Mouse (Mus musculus) C2C12 (cell line): ENCODE measurements at regions not wholly inside any gene's neighbourhood (a gene's known extent, or its start where the extent isn't known, plus 50 kb on each side); places are given as distances from the start of the nearest gene placed in this dataset.

Experiments used
- CEBPB ChIP-seq: IDR thresholded peaks from one replicate; pipeline ENCODE4 v1.6.1; 2011; ENCODE audit warnings: low read depth, mild to moderate bottlenecking, control low read depth, moderate library complexity
- CTCF ChIP-seq: IDR thresholded peaks from one replicate; pipeline ENCODE4 v1.5.1; 2011; ENCODE audit not compliant: control insufficient read depth, insufficient read depth, insufficient read length
- FOSL1 ChIP-seq: IDR thresholded peaks from one replicate; pipeline ENCODE4 v1.8.0; 2011; ENCODE audit warnings: mild to moderate bottlenecking, low read length; ENCODE audit not compliant: poor library complexity, insufficient read depth, severe bottlenecking
- MAX ChIP-seq: IDR thresholded peaks from one replicate; pipeline ENCODE4 v1.6.1; 2011; ENCODE audit warnings: mild to moderate bottlenecking, control low read depth
- MYOD1 ChIP-seq: IDR thresholded peaks from one replicate; pipeline ENCODE4 v1.6.1; 2011; ENCODE audit warnings: low read depth; ENCODE audit not compliant: control insufficient read depth, insufficient read length
- MYOG ChIP-seq: IDR thresholded peaks from one replicate; pipeline ENCODE4 v1.6.1; 2011; ENCODE audit not compliant: control insufficient read depth, insufficient read length; ENCODE audit errors: extremely low read depth
- USF1 ChIP-seq: IDR thresholded peaks from one replicate; pipeline ENCODE4 v1.6.1; 2011; ENCODE audit warnings: low read depth, mild to moderate bottlenecking, control low read depth, moderate library complexity

DNA sequence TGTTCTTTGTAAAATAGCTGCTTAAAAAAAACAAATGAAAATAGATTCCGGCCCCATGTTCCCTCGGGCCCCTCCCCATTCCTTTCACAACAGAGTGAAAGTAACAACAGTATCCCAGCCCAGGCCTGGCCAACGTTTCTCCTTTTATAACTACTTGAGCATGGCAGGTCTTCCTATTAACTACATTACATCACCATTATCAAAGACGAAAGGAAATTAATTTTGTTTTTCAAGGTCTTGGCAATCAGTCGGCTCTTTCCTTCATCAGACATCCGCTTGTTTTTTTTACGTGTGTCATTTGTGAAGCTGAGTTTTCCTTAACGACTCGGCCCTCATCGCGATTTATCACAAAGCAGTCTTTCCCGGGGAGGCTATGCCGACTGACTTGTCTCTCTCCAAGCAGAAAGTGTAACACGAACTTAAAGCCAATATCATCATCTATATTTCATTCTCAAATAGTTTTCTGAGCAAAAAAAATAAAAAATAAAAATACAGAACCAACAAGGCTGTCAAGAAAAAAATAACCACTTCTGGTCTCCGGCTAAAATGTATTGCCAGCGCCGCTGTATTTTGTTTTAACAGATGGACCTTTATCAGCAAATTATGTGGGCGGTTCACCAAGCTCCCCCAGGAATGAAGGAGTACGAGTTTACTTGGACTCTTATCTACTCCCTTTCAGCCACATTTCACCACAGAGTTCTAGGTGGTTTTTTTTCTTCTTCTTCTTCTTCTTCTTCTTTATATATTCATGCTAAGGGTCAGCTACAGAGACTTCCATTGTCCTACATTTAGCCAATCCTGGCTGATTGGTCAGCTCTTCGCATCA, 89.9 kb upstream of the Cdkn3 start:
- no peak for TF ChIP-seq CTCF
- no peak for TF ChIP-seq MYOD1
- TF ChIP-seq CEBPB, result no peak
- no peak for TF ChIP-seq USF1
- no peak for TF ChIP-seq MAX
- no peak for TF ChIP-seq MYOG
- no peak for TF ChIP-seq FOSL1
